Mouse (Mus musculus) layer of hippocampus, postnatal 36 days (tissue): ENCODE measurements around the gene Klc1. TPM values are rescaled to one million over a fixed set of nuclear protein-coding genes. Genes with fewer than 3 reads are reported as not detected.

Source experiments
- DNase-seq, 2 experiments: peaks; one replicate each; pipeline ENCODE4 v3.0.0; 2022
- total RNA-seq, 2 experiments: library from RNA; stranded (reverse); gene quantifications; 2 replicates each; pipeline ENCODE4 v1.2.3; 2021

Klc1 gene
- total RNA-seq, 2 experiments from 2014 or later, result 672 to 713 TPM

GRCm38 (mm10) chr12:111813766-111814617 is 55.3 kb downstream of the Klc1 start, which contains the start of the genes Xrcc3 and Zfyve21:
TSS of gene Xrcc3 (minus strand) at chr12:111813873.
TSS of gene Zfyve21 (plus strand) at chr12:111814170.
- peak; percentile 98 to 99 for DNase-seq

DNA sequence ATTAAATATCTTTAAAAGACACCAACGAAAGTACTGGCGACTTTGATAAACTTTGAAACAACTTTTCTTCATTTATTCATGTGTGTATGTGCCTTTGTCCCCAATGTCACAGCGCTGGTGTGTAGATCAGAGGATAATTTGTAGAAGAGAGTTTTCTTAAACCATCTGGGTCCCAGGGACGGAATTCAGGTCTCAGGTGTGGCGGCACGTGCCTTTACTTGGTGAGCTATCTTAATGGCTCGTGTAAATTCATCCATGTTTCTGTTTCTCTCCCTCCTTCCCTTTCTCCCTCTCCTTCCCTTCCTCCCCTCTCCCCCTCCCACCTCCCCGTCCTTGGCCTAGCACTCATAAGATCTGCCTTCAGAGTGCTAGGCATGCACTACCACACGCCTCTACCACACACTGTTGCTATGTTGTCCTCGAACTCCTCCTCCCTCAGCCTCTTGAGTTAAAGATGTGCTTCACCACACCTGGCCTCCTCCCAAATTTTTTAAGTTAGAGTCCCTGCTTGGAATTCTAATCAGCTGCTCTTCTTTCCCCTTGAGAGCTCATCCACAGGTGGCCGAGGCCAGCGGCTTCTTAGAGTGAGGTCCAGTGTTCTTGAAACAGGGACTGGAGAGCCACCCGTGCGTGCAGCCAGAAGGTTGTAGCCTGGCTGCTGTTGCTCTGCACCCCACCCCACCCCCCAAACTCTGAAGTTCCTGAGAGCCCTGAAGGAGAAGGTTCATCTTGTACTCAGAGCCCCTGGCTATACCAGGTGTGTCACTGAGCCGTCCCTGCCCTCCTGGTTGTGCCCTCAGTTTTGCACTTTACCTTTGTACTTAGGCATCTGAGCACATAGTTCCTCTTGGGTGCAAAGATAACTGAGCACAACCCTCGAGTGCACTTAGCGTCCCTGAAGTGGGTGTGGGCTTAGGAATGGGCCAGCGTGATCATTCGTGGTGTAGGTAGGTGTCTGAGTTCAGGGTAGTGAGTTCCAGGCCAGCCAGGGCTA is 56.4 kb downstream of the Klc1 start:
- no peak for DNase-seq

- peak; percentile 61 to 68 for DNase-seq
Observed at GRCm38 (mm10) chr12:111816528-111816927, 57.9 kb downstream of the Klc1 start.

- DNase-seq, result no peak
Observed at GRCm38 (mm10) chr12:111816967-111817366, 58.3 kb downstream of the Klc1 start.

- no peak for DNase-seq
Observed at GRCm38 (mm10) chr12:111817991-111818390, 59.3 kb downstream of the Klc1 start.

DNA sequence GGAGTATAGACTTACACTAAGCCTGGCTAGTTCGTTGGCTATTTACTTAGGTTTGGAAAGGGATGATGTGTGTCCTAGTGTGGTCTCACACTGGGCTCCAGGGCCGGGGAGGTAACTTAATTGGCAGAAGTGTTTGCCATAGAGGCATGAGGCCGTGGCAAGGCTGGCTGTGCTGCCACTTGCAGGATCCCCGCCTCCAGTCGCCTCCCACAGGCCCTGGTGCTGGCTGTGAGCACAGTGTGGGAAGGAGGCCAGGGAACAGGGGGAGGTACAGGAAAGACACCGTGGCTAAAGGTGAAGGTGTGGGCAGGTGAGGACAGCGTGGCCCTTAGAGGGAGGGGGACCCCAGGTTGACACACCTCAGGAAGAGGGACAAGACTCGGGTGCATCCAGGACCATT is 61.3 kb downstream of the Klc1 start:
- DNase-seq, result no peak

DNA sequence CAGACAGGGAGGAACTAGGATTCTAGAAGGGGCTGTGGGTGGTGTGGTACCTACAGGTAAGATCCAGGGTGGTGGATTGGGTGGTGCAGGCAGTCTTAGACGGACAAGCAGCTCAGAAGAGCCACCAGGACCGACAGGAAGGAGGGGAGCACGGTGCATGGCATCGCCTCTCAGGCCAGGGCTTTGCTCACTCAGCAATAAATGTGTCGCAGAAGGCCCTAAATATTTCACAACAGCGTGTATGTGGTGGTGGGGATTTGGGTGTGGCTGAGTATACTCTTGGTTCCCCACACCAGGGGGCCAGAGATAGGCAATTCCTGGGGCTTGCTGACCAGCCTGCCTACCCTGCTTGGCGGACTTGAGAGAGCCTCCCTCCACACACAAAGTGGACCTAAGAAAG is 62.1 kb downstream of the Klc1 start:
- no peak for DNase-seq

DNA sequence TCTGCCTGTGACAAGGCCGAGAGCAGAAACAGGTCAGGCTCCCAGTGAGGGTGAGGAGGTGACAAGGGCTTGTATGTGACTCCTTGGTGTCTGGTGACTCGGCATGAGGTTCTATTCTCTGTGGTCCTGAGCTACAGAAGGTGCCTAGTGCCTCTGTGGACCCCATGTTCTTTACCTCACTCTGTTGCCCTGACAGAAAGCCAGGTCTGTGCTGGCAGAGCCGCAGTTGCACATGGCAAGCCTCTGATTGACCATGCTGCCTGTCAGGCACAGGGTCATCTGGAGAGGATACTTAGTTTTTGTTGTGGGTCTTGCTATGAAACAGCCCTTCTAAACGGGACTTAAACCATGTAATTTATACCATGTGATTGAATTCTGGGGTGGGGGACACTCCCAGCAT is 63.3 kb downstream of the Klc1 start:
- DNase-seq, result no peak

DNA sequence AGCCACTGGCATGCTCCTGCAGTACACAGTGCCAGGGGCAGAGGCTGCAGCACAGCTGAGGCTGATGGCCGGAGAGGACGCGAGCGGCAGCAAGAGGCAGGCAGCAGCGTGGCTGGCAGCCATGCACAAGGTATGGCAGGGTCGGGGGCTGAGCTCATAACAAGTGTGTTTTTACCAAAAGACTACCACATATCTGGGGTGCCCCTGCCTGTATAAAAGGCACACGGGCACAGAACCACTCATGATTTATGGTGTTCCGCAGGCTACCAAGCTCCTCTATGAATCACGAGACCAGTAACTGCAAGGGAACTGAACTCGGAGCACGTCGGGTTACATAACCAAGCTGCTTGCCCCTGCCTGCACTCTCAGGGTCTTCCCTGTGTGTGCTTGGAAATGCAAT is 68.9 kb downstream of the Klc1 start:
- DNase-seq, result no peak

- DNase-seq, result no peak
Observed at GRCm38 (mm10) chr12:111829447-111829846, 70.8 kb downstream of the Klc1 start.

- no peak for DNase-seq
Observed at GRCm38 (mm10) chr12:111829954-111830353, 71.3 kb downstream of the Klc1 start.

- no peak for DNase-seq
Observed at GRCm38 (mm10) chr12:111830375-111830774, 71.7 kb downstream of the Klc1 start.

DNA sequence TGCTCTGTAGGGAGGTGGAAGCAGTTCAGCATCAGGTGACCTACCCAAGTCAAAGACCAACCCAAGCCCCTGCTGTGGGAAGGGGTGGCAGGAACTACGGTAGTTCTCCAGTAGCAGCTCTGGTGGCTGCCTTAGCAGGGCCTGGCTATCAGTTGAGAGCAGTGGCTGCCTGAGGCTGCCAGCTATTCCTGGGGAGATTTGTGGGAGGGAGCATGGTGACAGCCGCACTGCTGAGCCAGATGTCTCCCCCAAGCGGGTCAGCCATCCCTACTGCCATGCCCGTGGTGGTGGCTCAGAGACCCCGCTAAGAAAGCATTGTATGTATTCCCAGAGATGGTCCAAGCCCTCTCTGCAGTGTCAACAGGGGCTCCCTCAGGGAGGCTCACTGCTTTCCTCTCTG is 74.0 kb downstream of the Klc1 start:
- no peak for DNase-seq

GRCm38 (mm10) chr12:111833457-111833856 is 74.8 kb downstream of the Klc1 start:
- no peak for DNase-seq

DNA sequence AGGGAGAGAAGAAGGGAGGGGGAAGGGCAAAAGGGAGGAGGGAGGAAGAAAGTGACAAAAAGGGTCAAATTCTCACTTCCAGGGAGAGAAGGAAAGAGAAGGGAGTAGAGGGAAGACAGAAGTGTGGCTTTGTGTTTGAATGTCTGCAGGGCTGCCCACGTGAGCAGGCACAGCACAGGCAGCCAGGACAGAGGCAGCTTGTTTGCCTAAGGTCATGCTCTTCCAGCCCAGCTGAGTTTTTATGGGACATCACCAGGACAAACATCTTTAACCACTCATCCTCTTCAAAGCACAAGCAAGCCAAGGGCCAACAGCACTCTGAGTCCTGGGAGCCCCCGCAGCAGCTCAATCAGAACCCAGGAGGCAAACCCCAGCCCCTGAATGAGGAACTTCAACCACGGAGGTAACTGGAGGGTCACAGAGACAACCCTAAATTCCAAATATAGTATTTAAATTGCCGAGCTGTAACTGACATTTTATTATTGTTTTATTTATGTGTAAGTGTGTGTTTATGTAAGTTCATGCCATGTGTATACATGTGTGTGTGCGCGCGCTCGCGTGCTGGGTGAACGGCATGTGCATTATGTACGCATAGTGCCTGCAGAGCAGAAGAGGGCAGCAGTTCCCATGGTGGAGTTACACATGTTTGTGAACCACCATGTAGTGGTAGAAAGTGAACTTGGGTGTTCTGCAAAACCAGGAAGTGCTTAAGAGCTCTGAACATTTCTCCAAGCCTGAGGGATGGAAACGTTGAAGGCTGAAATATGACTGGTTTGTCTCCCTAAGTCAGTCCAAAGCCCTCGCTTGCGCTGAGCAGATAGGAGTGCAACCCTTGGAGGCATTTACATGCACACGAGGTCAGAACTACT is 84.2 kb downstream of the Klc1 start:
- no peak for DNase-seq

DNA sequence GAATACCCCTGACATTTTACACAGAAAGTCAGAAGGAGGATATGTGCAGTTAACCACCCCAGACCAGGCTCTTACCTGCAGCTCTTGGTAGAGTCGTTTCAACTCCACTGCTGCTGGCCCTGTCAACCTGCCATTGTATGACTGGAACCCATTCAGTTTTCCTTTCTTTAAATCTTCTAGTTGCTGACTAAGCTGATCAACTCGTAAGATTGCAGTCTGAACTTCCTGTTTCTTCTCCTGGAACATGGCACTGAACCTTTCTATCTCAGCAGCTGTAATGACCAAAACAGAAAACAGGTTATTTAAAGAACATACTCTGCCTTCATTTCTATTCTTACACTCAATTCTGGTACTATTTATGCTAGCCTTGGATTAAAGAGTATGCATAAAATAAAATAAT is 84.8 kb downstream of the Klc1 start:
- no peak for DNase-seq

DNA sequence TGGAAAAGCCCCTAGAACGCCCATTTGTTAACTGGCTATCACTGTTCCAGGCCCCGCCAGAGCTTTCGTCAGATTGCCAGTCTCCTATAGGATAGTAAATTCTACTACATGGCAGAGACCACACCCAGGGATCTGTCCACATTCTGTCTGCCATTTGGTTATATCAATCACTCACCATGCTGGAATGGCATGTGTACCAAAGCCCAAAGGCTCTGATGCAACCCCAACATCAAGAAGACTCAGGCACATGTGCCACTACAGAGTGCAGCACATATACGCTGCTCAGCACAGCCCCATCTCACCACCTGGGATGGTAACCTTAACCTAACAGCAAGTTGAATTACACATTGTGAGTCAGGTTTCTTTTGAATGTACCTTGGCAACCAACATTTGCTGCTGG is 87.3 kb downstream of the Klc1 start:
- DNase-seq, result no peak

DNA sequence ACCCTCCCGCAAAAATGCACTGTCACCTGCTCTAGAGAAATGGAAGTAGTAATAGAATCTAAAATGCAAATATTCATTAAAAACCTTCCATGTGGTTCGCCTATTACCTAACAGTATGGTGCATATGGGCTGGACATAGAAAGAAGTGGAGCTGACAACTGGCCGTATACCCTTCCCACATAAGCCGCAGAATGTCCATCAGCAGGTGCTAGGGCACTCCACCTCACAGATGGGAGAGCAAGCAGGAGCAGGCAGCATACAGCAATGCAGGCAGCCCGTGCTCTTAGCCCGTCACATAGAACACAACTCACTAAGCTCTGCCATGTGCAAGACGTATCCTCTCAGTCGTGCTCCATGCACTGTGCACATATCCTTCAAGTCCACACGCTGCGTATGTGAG is 88.2 kb downstream of the Klc1 start:
- DNase-seq, result no peak

DNA sequence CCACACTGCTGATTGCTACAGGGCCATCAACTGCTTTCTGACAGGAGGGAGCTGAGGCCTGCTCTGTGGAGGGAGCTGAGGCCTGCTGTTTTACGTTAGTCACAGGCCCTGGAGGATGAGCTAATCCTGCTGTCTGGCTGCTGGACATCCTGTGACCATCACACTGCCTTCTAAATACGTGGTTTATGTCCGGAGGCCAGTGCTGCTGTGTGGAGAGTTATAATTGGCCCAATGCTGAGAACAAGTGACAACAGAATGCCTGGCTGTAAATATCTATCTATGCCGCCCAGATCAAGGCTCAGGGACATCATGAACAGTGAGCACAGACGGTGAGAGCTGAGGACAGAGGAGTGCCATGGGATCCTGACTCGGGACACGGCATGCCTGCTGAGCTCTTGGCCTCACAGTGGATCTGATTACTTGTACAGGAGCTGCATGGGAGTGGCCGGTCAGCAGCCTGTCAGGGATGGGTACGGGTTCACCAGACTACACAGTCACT is 89.7 kb downstream of the Klc1 start:
- no peak for DNase-seq

DNA sequence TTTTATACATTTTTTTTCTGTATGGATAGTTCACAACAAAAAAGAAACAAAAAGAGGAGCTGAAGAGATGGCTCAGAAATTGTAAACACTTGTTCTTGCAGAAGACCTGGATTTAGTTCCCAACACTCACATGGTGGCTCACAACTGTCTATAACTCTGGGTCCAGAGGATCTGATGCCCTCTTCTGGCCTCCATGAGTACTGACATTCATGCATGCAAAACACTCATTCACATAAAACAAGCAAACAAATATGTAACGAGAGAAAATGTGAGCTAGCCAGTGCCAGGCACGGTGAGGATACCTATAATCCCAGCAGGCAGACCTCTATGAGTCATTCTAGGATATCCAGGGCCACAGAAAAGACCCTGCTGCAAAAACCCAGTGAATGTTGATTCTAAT is 92.6 kb downstream of the Klc1 start:
- no peak for DNase-seq

DNA sequence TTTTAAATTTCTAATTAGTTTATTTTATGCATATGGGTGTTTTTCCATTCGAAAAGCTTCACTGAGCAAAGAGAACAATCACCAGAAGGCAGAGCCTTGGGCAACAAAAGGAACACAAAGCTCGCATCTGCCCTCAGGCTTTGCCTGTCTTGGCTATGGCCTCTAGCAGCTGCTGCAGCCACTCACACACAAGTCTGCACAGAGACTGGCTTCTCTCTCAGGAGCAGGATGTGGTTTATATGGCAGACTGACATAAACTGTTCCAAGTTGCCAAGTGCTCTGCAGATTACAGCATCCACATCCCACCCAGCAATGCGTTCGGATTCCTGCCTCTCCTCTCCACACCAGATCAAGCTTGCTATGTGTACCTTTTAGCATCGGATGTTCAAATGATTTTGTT is 93.1 kb downstream of the Klc1 start:
- peak in 1 of 2 experiments; percentile 24 for DNase-seq

- no peak for DNase-seq
Observed at GRCm38 (mm10) chr12:111853011-111853436, 94.4 kb downstream of the Klc1 start.
